Mouse (Mus musculus): ENCODE results near the gene A1cf. TPM values are rescaled to one million over a fixed set of nuclear protein-coding genes. Genes with fewer than 3 reads are reported as not detected.

The A1cf gene
- not detected for polyA plus RNA-seq (2015; fragmentation: Illumina TruSeq; extraction: RNeasy Lipid Tissue Mini Kit (QIAGEN cat#74804); ENCODE audit: insufficient read depth, low replicate concordance)

GRCm38 (mm10) chr19:31868521-31868920 lies at the start of gene A1cf:
Gene A1cf (plus strand): TSS chr19:31868764.

Other genes starting within 250 kb of the A1cf start
- gene Prkg1, start 103.7 kb upstream of the A1cf start, polyA plus RNA-seq (2015; fragmentation: Illumina TruSeq; extraction: RNeasy Lipid Tissue Mini Kit (QIAGEN cat#74804); ENCODE audit: insufficient read depth, low replicate concordance) = 1.6 TPM
- gene Asah2, start 239.4 kb downstream of the A1cf start, polyA plus RNA-seq (2015; fragmentation: Illumina TruSeq; extraction: RNeasy Lipid Tissue Mini Kit (QIAGEN cat#74804); ENCODE audit: insufficient read depth, low replicate concordance) = 10.2 TPM